Comparison of ENCODE assay signal across 11 mouse cellular contexts in genomic region chr10:56839545-56839944, GRCm38 (mm10).
DNase-seq lines count a peak whose midpoint lies in the region; ATAC-seq lines count a peak whose summit lies in the region.
"Had no signal": no experiment of that assay in that cellular context is flagged by ENCODE, and none has a peak within 500 bp of the region (broad histone marks: within the 10 kb centered on the region; RNA-seq: fewer than 3 reads in every experiment).

No protein-coding gene starts in this region.

- peak; percentile 73 for ATAC-seq in midbrain, embryonic 15.5 days (replicated peaks)
- no peak for ATAC-seq in midbrain, embryonic 11.5 days (ENCODE audit: low FRiP score)
- ATAC-seq in erythroid progenitor cell, adult 5-6 weeks (replicated peaks; ENCODE audit: low FRiP score, poor library complexity, severe bottlenecking), result no peak

- peaks cover 4% of the 10 kb centered on the region; the same call in 1 of the 2 replicates for H3K4me1 ChIP-seq in midbrain, embryonic 15.5 days
- peaks cover 4% of the 10 kb centered on the region; the same call in 1 of the 2 replicates for H3K4me1 ChIP-seq in midbrain, embryonic 11.5 days (ENCODE audit: control insufficient read depth, insufficient read depth, low read length)
- H3K4me1 ChIP-seq: liver, embryonic 15.5 days had no signal

- no peaks in the 10 kb centered on the region for H3K9me3 ChIP-seq in midbrain, embryonic 15.5 days
- no peaks in the 10 kb centered on the region for H3K9me3 ChIP-seq in midbrain, embryonic 11.5 days (ENCODE audit: control insufficient read depth, low read length)
- H3K9me3 ChIP-seq: liver, embryonic 15.5 days had no signal

- no peak overlapping the region for H3K4me2 ChIP-seq in midbrain, embryonic 15.5 days
- no peak overlapping the region for H3K4me2 ChIP-seq in midbrain, embryonic 11.5 days
- H3K4me2 ChIP-seq: liver, embryonic 15.5 days had no signal

- 31% methylated on average over 2 of the region's 2 CpGs for WGBS in midbrain, embryonic 15.5 days
- WGBS in midbrain, embryonic 11.5 days, result 40% methylated on average over 2 of the region's 2 CpGs

- no peaks in the 10 kb centered on the region for H3K36me3 ChIP-seq in midbrain, embryonic 15.5 days (replicated peaks)
- no peaks in the 10 kb centered on the region for H3K36me3 ChIP-seq in midbrain, embryonic 11.5 days (ENCODE audit: control insufficient read depth, insufficient read depth, low read length)
- H3K36me3 ChIP-seq: liver, embryonic 15.5 days had no signal

- no peak overlapping the region for H3K27ac ChIP-seq in midbrain, embryonic 15.5 days
- no peak overlapping the region for H3K27ac ChIP-seq in midbrain, embryonic 11.5 days (ENCODE audit: low read depth, low read length)
- H3K27ac ChIP-seq: liver, embryonic 15.5 days had no signal

- H3K4me3 ChIP-seq in midbrain, embryonic 15.5 days, result no peak overlapping the region
- no peak overlapping the region for H3K4me3 ChIP-seq in midbrain, embryonic 11.5 days (ENCODE audit: low read depth, low read length)
- H3K4me3 ChIP-seq: liver, embryonic 15.5 days had no signal

- H3K27me3 ChIP-seq in midbrain, embryonic 15.5 days (replicated peaks), result no peaks in the 10 kb centered on the region
- H3K27me3 ChIP-seq in midbrain, embryonic 11.5 days (ENCODE audit: control insufficient read depth, insufficient read depth, low read length), result no peaks in the 10 kb centered on the region
- H3K27me3 ChIP-seq: liver, embryonic 15.5 days had no signal

- no peak overlapping the region for H3K9ac ChIP-seq in midbrain, embryonic 15.5 days
- H3K9ac ChIP-seq in midbrain, embryonic 11.5 days (ENCODE audit: low read length), result no peak overlapping the region
- H3K9ac ChIP-seq: liver, embryonic 15.5 days had no signal

- DNase-seq in midbrain, embryonic 11.5 days (ENCODE audit: low spot score, missing footprints), result no peak
- peak; percentile 20 to 27 for DNase-seq in cerebellum, postnatal 4 days (ENCODE audit: low spot score in 2 of 2)
- peak; percentile 45 to 64 for DNase-seq in layer of hippocampus, postnatal 10 days (ENCODE audit: low spot score in 2 of 2)
- peak; percentile 22 for DNase-seq in right cerebral cortex, postnatal 4 days
- no peak for DNase-seq in ovary, postnatal 36 days (ENCODE audit: low spot score)
- DNase-seq in lung, postnatal 36 days, result no peak
- DNase-seq: kidney, adult 9 months; thymus, postnatal 36 days had no signal

Comparison
In these comparisons a context has a peak if more than half of its experiments do, and no peak if none do; other contexts are left out.
1. DNase-seq: peak in cerebellum, postnatal 4 days (2 of 2), layer of hippocampus, postnatal 10 days (2 of 2) and right cerebral cortex, postnatal 4 days (single experiment); none in midbrain, embryonic 11.5 days (single experiment), ovary, postnatal 36 days (single experiment) and lung, postnatal 36 days (single experiment).